Mouse (Mus musculus): ENCODE data around the gene Mtus2. TPM values are rescaled to one million over a fixed set of nuclear protein-coding genes. Genes with fewer than 3 reads are reported as not detected.

Gene Mtus2
- polyA plus RNA-seq, 1 experiment from 2014 or later, result 9.6 TPM

DNA sequence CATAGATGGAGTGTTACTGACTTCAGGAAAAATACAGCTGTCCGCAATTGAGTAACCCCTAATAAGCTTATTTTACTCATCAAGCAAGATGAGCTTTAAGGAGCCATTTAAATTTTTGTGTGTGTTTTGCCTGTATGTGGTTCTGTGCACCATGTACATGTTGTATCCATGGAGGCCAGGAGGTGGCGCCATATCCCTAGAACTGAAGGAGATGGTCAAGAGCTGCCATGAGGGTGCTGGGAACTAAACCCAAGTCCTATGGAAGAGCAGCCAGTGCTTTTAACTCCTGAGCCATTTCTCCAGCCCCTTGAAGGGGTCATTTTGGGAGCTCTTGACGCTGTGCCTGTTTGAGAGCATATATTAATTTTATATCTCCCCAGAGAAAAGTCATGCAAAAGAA, 122.6 kb downstream of the Mtus2 start:
- H3K9ac ChIP-seq (ENCODE audit: low read length), result no peak overlapping the region
- WGBS, result 73% methylated on average over 3 of the region's 3 CpGs
- no peaks in the 10 kb centered on the region for H3K4me1 ChIP-seq (replicated peaks; ENCODE audit: control insufficient read depth, insufficient read depth, low read length)
- H3K4me2 ChIP-seq (ENCODE audit: low read depth, low read length), result no peak overlapping the region
- no peak overlapping the region for H3K27ac ChIP-seq (ENCODE audit: low read length)
- no peak for ATAC-seq (ENCODE audit: low read depth)
- H3K36me3 ChIP-seq (ENCODE audit: control insufficient read depth, insufficient read depth, low read length), result no peaks in the 10 kb centered on the region
- H3K9me3 ChIP-seq (ENCODE audit: control insufficient read depth, low read length), result peaks cover 3% of the 10 kb centered on the region; the same call in 1 of the 2 replicates
- H3K27me3 ChIP-seq (ENCODE audit: control insufficient read depth, insufficient read depth, low read depth, low read length), result no peaks in the 10 kb centered on the region
- H3K4me3 ChIP-seq (ENCODE audit: low read length), result no peak overlapping the region

DNA sequence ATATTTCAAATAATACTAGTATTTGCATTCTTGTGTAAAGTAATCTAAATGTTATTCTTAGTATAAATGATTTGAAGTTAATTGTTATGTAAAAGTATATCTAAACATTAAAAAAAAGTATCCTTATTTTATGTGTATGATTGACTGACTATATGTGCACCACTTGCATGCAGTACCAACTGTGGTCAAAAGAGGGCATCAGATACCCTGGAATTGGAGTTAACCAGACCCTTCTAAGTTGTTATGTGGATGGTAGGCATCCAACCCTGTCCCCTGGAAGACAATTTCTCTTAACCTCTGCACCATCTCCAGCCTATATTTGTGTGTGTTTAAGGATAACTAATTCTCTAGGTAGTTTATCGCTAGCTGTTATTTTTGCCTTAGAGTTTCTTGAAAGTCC, 126.4 kb downstream of the Mtus2 start:
- H3K4me2 ChIP-seq (ENCODE audit: low read depth, low read length), result no peak overlapping the region
- no peaks in the 10 kb centered on the region for H3K4me1 ChIP-seq (replicated peaks; ENCODE audit: control insufficient read depth, insufficient read depth, low read length)
- H3K36me3 ChIP-seq (ENCODE audit: control insufficient read depth, insufficient read depth, low read length), result no peaks in the 10 kb centered on the region
- WGBS, result 100% methylated on average over 1 of the region's 1 CpGs
- no peak for ATAC-seq (ENCODE audit: low read depth)
- H3K9me3 ChIP-seq (ENCODE audit: control insufficient read depth, low read length), result peaks cover 3% of the 10 kb centered on the region; the same call in 1 of the 2 replicates
- no peak overlapping the region for H3K4me3 ChIP-seq (ENCODE audit: low read length)
- H3K27me3 ChIP-seq (ENCODE audit: control insufficient read depth, insufficient read depth, low read depth, low read length), result no peaks in the 10 kb centered on the region
- no peak overlapping the region for H3K27ac ChIP-seq (ENCODE audit: low read length)
- no peak overlapping the region for H3K9ac ChIP-seq (ENCODE audit: low read length)

DNA sequence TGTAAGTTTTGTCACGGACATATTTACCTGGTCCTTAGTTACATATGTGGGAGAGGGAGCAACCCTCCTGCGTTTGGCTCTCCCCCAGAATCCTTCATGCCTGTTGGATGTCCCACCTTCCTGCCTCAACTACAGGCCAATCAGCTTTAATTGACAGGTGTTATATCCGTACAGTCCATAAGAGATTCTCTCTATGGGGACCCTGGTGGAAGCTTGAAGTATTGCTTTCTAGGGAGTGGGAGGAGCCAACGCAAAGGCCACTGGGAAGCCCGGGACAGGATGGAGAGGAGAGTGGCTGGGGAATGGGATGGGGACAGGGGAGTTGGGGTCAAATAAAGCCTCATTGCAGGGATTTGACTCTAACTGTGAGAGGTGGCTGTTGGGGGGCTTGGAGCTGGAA, 127.6 kb downstream of the Mtus2 start:
- H3K27me3 ChIP-seq (ENCODE audit: control insufficient read depth, insufficient read depth, low read depth, low read length), result no peaks in the 10 kb centered on the region
- WGBS, result 80% methylated on average over 5 of the region's 5 CpGs
- no peaks in the 10 kb centered on the region for H3K4me1 ChIP-seq (replicated peaks; ENCODE audit: control insufficient read depth, insufficient read depth, low read length)
- no peak overlapping the region for H3K9ac ChIP-seq (ENCODE audit: low read length)
- no peak overlapping the region for H3K27ac ChIP-seq (ENCODE audit: low read length)
- no peak overlapping the region for H3K4me3 ChIP-seq (ENCODE audit: low read length)
- no peak for ATAC-seq (ENCODE audit: low read depth)
- H3K9me3 ChIP-seq (ENCODE audit: control insufficient read depth, low read length), result peaks cover 3% of the 10 kb centered on the region; the same call in 1 of the 2 replicates
- no peak overlapping the region for H3K4me2 ChIP-seq (ENCODE audit: low read depth, low read length)
- no peaks in the 10 kb centered on the region for H3K36me3 ChIP-seq (ENCODE audit: control insufficient read depth, insufficient read depth, low read length)

DNA sequence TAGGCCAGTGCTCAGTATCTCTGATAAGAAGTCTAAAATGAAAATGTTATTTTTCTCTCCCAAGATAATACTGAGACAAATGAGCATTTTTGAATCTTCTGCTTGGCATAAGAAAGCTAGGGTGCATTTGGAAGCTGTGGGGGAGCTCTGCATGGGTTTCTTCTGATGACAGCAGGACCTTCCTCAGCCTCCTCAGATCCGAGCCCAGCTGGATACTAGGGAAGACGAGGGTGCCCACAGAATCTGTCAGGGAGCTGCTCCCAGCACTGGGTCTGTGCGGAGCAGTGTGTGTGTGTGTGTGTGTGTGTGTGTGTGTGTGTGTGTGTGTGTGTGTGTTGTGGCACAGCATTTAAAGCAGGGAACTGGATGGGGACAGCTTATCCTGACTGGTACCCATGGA, 130.7 kb downstream of the Mtus2 start:
- no peak overlapping the region for H3K27ac ChIP-seq (ENCODE audit: low read length)
- no peak overlapping the region for H3K4me2 ChIP-seq (ENCODE audit: low read depth, low read length)
- no peak for ATAC-seq (ENCODE audit: low read depth)
- 61% methylated on average over 3 of the region's 3 CpGs for WGBS
- H3K27me3 ChIP-seq (ENCODE audit: control insufficient read depth, insufficient read depth, low read depth, low read length), result no peaks in the 10 kb centered on the region
- H3K9ac ChIP-seq (ENCODE audit: low read length), result no peak overlapping the region
- H3K4me3 ChIP-seq (ENCODE audit: low read length), result no peak overlapping the region
- H3K36me3 ChIP-seq (ENCODE audit: control insufficient read depth, insufficient read depth, low read length), result no peaks in the 10 kb centered on the region
- no peaks in the 10 kb centered on the region for H3K9me3 ChIP-seq (ENCODE audit: control insufficient read depth, low read length)
- no peaks in the 10 kb centered on the region for H3K4me1 ChIP-seq (replicated peaks; ENCODE audit: control insufficient read depth, insufficient read depth, low read length)

DNA sequence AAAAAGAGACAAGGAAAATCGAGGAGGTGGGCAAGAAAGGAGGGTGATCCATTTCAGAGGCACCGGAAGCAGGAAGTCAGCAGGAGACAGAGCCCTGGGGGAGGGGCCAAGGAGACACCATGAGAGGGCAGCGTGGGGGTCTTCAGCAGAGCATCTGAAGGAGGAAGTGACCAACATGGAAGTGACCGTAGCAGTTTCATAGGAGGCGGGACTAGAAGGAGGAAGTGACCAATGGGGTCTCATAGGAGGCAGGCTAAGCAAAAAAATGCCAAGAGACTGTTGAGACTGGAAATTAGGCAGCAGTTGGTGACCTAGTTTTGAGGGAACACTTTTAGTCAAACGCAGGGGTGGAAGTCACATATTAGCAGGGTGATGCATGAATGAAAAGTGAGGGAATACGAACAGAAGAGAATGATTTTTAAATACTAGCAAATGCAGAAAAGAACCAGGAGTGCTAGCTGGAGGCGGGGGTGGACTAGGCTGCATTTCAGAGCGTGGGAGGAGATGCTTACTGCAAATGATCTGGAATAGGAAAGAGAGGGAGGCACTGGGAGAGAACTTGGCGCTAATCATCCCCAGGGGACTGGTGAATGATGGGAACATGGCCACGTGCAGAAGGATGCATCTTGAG, 133.2 kb downstream of the Mtus2 start:
- Histone ChIP-seq H3K4me3 (ENCODE audit: low read length) (no peak overlapping the region), H3K27ac (ENCODE audit: low read length) (no peak overlapping the region), H3K27me3 (ENCODE audit: control insufficient read depth, insufficient read depth, low read depth, low read length) (no peaks in the 10 kb centered on the region), H3K36me3 (ENCODE audit: control insufficient read depth, insufficient read depth, low read length) (no peaks in the 10 kb centered on the region), H3K9ac (ENCODE audit: low read length) (no peak overlapping the region), H3K9me3 (ENCODE audit: control insufficient read depth, low read length) (no peaks in the 10 kb centered on the region), H3K4me1 (replicated peaks; ENCODE audit: control insufficient read depth, insufficient read depth, low read length) (no peaks in the 10 kb centered on the region), H3K4me2 (ENCODE audit: low read depth, low read length) (no peak overlapping the region)
- WGBS, result 70% methylated on average over 11 of the region's 11 CpGs
- no peak for ATAC-seq (ENCODE audit: low read depth)

DNA sequence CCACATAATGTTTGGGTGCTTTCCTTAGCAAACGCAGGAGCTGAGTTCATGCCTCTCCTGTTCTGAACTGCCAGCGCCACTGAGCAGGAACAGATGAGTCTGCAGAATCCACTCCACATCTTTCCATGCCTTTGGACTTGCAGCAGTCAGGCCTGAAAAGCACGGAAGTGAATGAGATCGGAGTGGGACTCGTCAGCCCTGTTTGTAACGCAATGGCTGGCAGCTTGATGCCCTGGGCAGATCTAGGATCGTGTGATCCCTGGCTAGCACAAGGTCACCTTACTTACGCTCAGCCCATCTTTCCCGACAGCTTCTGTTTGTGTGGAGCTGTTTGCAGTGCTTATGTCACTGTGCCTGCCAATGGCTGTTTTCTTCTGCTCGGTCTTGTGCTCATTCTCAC, 137.5 kb downstream of the Mtus2 start:
- Histone ChIP-seq H3K4me3 (ENCODE audit: low read length) (no peak overlapping the region), H3K4me1 (replicated peaks; ENCODE audit: control insufficient read depth, insufficient read depth, low read length) (no peaks in the 10 kb centered on the region), H3K9ac (ENCODE audit: low read length) (no peak overlapping the region), H3K4me2 (ENCODE audit: low read depth, low read length) (no peak overlapping the region), H3K27me3 (ENCODE audit: control insufficient read depth, insufficient read depth, low read depth, low read length) (no peaks in the 10 kb centered on the region), H3K9me3 (ENCODE audit: control insufficient read depth, low read length) (no peaks in the 10 kb centered on the region), H3K36me3 (ENCODE audit: control insufficient read depth, insufficient read depth, low read length) (no peaks in the 10 kb centered on the region), H3K27ac (ENCODE audit: low read length) (no peak overlapping the region)
- WGBS, result 29% methylated on average over 10 of the region's 10 CpGs
- ATAC-seq (ENCODE audit: low read depth), result no peak

DNA sequence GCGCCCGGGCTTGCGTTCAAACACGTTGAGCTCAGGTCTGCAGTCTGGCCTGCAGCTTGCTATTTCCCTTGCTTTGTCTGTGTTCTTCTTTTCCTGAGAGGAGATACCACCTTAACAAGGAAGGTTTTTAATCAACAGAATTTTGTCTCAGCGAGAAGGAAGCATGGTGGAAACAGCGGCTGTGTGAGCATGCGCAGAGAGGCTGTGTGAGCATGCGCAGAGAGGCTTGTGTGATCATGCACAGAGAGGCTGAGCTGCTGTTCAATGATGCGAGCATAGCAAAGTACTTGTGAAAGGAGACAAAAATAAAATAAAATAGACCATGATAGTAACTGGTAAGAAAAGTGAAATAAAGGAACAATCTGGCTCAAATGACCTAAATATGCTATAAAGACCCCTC, 142.2 kb downstream of the Mtus2 start:
- ATAC-seq (ENCODE audit: low read depth), result no peak
- WGBS, result 87% methylated on average over 9 of the region's 9 CpGs
- no peaks in the 10 kb centered on the region for H3K27me3 ChIP-seq (ENCODE audit: control insufficient read depth, insufficient read depth, low read depth, low read length)

DNA sequence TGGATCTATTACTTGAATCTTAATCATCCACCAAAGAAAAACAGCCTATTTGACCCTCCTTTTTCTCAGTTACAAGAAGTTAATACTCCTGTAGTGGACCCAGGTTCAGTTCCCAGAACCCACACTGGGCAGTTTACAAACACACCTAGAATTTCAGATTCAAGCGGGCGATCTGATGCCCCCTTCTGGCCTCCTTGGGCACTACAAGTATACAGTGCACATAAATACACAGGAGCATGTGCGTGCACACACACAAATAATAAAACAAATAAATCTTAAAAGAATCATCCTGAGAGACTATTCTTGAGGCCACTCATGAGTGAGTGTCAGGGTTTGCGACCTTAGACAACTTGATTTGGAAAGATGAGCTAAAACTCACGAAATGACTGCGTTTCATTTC, 150.2 kb downstream of the Mtus2 start:
- no peaks in the 10 kb centered on the region for H3K9me3 ChIP-seq (ENCODE audit: control insufficient read depth, low read length)
- no peak overlapping the region for H3K4me3 ChIP-seq (ENCODE audit: low read length)
- H3K9ac ChIP-seq (ENCODE audit: low read length), result no peak overlapping the region
- H3K4me1 ChIP-seq (replicated peaks; ENCODE audit: control insufficient read depth, insufficient read depth, low read length), result no peaks in the 10 kb centered on the region
- no peak for ATAC-seq (ENCODE audit: low read depth)
- no peak overlapping the region for H3K4me2 ChIP-seq (ENCODE audit: low read depth, low read length)
- no peaks in the 10 kb centered on the region for H3K36me3 ChIP-seq (ENCODE audit: control insufficient read depth, insufficient read depth, low read length)
- H3K27ac ChIP-seq (ENCODE audit: low read length), result no peak overlapping the region
- no peaks in the 10 kb centered on the region for H3K27me3 ChIP-seq (ENCODE audit: control insufficient read depth, insufficient read depth, low read depth, low read length)
- 83% methylated on average over 6 of the region's 6 CpGs for WGBS

More for the DNA sequence above, 142.2 kb downstream of the Mtus2 start:
- no peaks in the 10 kb centered on the region for H3K4me1 ChIP-seq (replicated peaks; ENCODE audit: control insufficient read depth, insufficient read depth, low read length)
- no peak overlapping the region for H3K4me3 ChIP-seq (ENCODE audit: low read length)
- no peaks in the 10 kb centered on the region for H3K36me3 ChIP-seq (ENCODE audit: control insufficient read depth, insufficient read depth, low read length)
- no peaks in the 10 kb centered on the region for H3K9me3 ChIP-seq (ENCODE audit: control insufficient read depth, low read length)
- no peak overlapping the region for H3K9ac ChIP-seq (ENCODE audit: low read length)
- H3K27ac ChIP-seq (ENCODE audit: low read length), result no peak overlapping the region
- H3K4me2 ChIP-seq (ENCODE audit: low read depth, low read length), result no peak overlapping the region

DNA sequence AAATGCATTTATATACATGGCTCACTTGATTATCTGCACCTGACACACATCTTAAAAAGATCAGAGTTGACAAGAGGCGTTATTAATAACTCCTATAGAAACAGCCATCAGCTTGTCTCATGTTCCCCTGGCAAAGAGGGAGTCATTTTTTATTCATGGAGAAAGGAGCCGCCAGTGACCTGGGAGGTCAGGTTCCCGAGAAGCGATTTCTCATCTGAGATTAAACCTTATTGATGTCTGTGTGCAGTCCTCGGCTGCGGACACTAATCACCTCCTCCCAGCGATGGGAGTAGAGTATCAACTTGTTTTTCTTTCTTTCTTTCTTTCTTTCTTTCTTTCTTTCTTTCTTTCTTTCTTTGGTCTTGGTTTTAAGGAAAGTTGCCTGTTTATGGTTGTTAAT, 150.8 kb downstream of the Mtus2 start:
- H3K9me3 ChIP-seq (ENCODE audit: control insufficient read depth, low read length), result no peaks in the 10 kb centered on the region
- no peaks in the 10 kb centered on the region for H3K27me3 ChIP-seq (ENCODE audit: control insufficient read depth, insufficient read depth, low read depth, low read length)
- no peaks in the 10 kb centered on the region for H3K4me1 ChIP-seq (replicated peaks; ENCODE audit: control insufficient read depth, insufficient read depth, low read length)
- H3K36me3 ChIP-seq (ENCODE audit: control insufficient read depth, insufficient read depth, low read length), result no peaks in the 10 kb centered on the region
- H3K27ac ChIP-seq (ENCODE audit: low read length), result no peak overlapping the region
- no peak overlapping the region for H3K9ac ChIP-seq (ENCODE audit: low read length)
- no peak overlapping the region for H3K4me3 ChIP-seq (ENCODE audit: low read length)
- ATAC-seq (ENCODE audit: low read depth), result no peak
- no peak overlapping the region for H3K4me2 ChIP-seq (ENCODE audit: low read depth, low read length)
- WGBS, result 33% methylated on average over 7 of the region's 7 CpGs

DNA sequence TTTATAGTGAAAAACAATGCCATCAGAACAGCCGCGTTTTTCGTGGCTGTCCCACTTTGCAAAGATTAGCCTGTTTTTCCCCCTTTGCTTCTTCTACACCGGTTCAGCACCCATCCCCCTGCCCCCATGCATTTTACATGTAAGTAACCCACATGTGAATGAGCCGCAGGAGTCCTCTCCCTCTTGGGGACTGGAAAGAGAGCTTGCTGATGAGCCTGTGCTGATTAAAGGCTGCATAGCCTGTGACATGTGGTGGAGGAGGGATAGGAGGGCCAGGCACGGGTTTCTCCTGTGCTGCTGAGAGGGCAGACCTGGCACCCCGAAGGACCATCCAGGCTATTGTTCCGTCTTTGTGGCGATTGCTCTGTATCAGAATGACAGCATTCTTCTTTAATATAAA, 151.2 kb downstream of the Mtus2 start:
- Histone ChIP-seq H3K27me3 (ENCODE audit: control insufficient read depth, insufficient read depth, low read depth, low read length) (no peaks in the 10 kb centered on the region), H3K4me2 (ENCODE audit: low read depth, low read length) (no peak overlapping the region), H3K4me1 (replicated peaks; ENCODE audit: control insufficient read depth, insufficient read depth, low read length) (no peaks in the 10 kb centered on the region), H3K27ac (ENCODE audit: low read length) (no peak overlapping the region), H3K36me3 (ENCODE audit: control insufficient read depth, insufficient read depth, low read length) (no peaks in the 10 kb centered on the region), H3K9me3 (ENCODE audit: control insufficient read depth, low read length) (no peaks in the 10 kb centered on the region), H3K4me3 (ENCODE audit: low read length) (no peak overlapping the region), H3K9ac (ENCODE audit: low read length) (no peak overlapping the region)
- WGBS, result 46% methylated on average over 9 of the region's 9 CpGs
- no peak for ATAC-seq (ENCODE audit: low read depth)
